Mouse (Mus musculus) ES-E14 (cell line): ENCODE measurements around the gene Tuba8. TPM values are rescaled to one million over a fixed set of nuclear protein-coding genes. Genes with fewer than 3 reads are reported as not detected.

Experiments used
- DNase-seq: peaks from one replicate; pipeline ENCODE4 v3.0.0-alpha.2; 2013; ENCODE audit warnings: low read depth, low spot score
- H3K27ac ChIP-seq: 2 replicates; pipeline ENCODE4 v1.5.1; 2012; ENCODE audit warnings: low read depth, mild to moderate bottlenecking, low read length, moderate library complexity, mixed read lengths; ENCODE audit not compliant: poor library complexity, insufficient read depth, severe bottlenecking
- H3K36me3 ChIP-seq: 2 replicates; pipeline ENCODE4 v1.6.1; 2012; ENCODE audit warnings: mild to moderate bottlenecking, low read length, moderate library complexity, mixed read lengths; ENCODE audit not compliant: control insufficient read depth, poor library complexity, insufficient read depth, severe bottlenecking
- H3K4me1 ChIP-seq, 2 experiments: fragments of 150-350 bp in 1 of 2; sonication (generic) in 1 of 2; 2 replicates each; pipeline ENCODE4 v1.6.1; 2012; ENCODE audit warnings: low read length in 2 of 2, mild to moderate bottlenecking in 1 of 2, mixed read lengths in 1 of 2; ENCODE audit not compliant: control insufficient read depth in 2 of 2, insufficient read depth in 2 of 2, poor library complexity in 1 of 2
- H3K4me3 ChIP-seq, 2 experiments: fragments of 150-350 bp in 1 of 2; sonication (generic) in 1 of 2; 2 replicates each; pipeline ENCODE4 v1.5.1; 2012; ENCODE audit warnings: low read length in 2 of 2, low read depth in 1 of 2, mild to moderate bottlenecking in 1 of 2, mixed read lengths in 1 of 2; ENCODE audit not compliant: insufficient read depth in 1 of 2, poor library complexity in 1 of 2, severe bottlenecking in 1 of 2
- H3K9ac ChIP-seq: 2 replicates; pipeline ENCODE4 v1.6.1; 2012; ENCODE audit warnings: low read depth, mild to moderate bottlenecking, low read length, mixed read lengths; ENCODE audit not compliant: poor library complexity, insufficient read depth, severe bottlenecking
- H3K9me3 ChIP-seq: fragments of 150-350 bp; sonication (generic); 2 replicates; pipeline ENCODE4 v1.6.1; 2012; ENCODE audit warnings: low read depth, mild to moderate bottlenecking, low read length; ENCODE audit not compliant: control insufficient read depth, insufficient read depth
- CHD2 ChIP-seq: IDR thresholded peaks from 2 replicates; pipeline ENCODE4 v1.6.1; 2014; ENCODE audit warnings: mild to moderate bottlenecking, low read depth, low read length, inconsistent platforms
- HCFC1 ChIP-seq: IDR thresholded peaks from 2 replicates; pipeline ENCODE4 v1.6.1; 2012; ENCODE audit warnings: low read length, inconsistent platforms, borderline replicate concordance; ENCODE audit not compliant: insufficient read depth
- MAFK ChIP-seq: IDR thresholded peaks from 2 replicates; pipeline ENCODE4 v1.6.1; 2014; ENCODE audit warnings: mild to moderate bottlenecking, low read depth, low read length, inconsistent platforms; ENCODE audit not compliant: insufficient read depth
- ZC3H11A ChIP-seq: IDR thresholded peaks from 2 replicates; pipeline ENCODE4 v1.6.1; 2012; ENCODE audit warnings: low read depth, mild to moderate bottlenecking, inconsistent platforms, low read length, borderline replicate concordance
- ZNF384 ChIP-seq: IDR thresholded peaks from 2 replicates; pipeline ENCODE4 v1.6.1; 2012; ENCODE audit warnings: low read depth, low read length, inconsistent platforms
- in situ Hi-C, 2 experiments: fragments of 600-800 bp; cut with MboI; formaldehyde crosslinking; loops; one replicate each; pipeline ENCODE4 v1.15.1; 2025; ENCODE audit warnings: low sequenced_read_pairs in 2 of 2, inconsistent platforms in 1 of 2; ENCODE audit not compliant: unreplicated experiment in 2 of 2
- total RNA-seq: library from RNA; depleted of rRNA; stranded (reverse); fragments of 300-350 nt; gene quantifications from 2 replicates; pipeline ENCODE4 v1.2.3, GENCODE M21; 2012

Tuba8 gene
- total RNA-seq, 1 experiment = 0.62 TPM

DNA sequence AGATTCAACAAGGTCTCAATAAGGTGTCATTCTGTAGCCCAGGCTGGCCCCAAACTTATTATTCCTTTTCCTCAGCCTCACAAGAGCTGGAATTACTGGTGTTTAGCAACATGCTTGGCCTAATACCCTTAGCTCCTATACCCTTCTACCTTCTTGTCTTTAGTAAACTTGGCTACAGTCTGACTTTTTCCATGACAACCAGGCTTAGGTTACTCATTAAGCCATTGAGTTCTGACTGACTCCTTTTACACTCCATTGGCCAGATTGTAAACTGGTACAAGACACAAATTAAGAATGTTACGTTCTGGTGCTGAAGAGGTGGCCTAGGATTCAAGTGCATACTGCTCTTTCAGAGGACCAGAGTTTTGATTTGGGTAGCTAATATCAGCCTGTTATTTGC, 39.9 kb downstream of the Tuba8 start:
- no peak overlapping the region for H3K4me3 ChIP-seq
- H3K9me3 ChIP-seq = no peaks in the 10 kb centered on the region
- DNase-seq = no peak
- TF ChIP-seq CHD2 (no peak), ZNF384 (no peak), MAFK (no peak), ZC3H11A (no peak)
- H3K36me3 ChIP-seq = no peaks in the 10 kb centered on the region
- no peak overlapping the region for H3K27ac ChIP-seq
- in situ Hi-C loops = loop anchor here in 1 of 2 experiments (25.0 kb wide), 1 partner anchor 112 kb away; no protein-coding TSS in a partner anchor
- H3K4me1 ChIP-seq = peaks cover 0 to 2% of the 10 kb centered on the region in 2 experiments; a peak in 1 of 4 replicates
- H3K9ac ChIP-seq = no peak overlapping the region

DNA sequence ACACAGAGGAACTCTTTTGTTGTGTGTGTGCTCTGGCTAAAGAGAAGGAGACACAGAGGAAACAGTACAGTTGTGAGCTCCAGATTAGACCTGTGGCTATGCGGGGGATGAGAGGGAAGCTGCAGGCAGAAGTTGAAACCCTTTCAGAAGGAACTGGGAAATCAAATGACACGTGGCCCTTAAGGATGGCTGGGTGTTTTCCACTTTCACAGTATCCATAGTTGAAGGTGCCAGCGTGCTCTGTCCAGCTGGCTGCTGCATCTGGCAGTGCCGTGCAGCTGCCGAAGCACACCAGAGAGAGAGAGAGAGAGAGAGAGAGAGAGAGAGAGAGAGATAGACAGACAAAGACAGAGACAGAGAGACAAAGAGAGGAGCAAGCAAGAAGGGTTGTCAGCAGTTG, 40.8 kb downstream of the Tuba8 start:
- no peak overlapping the region for H3K9ac ChIP-seq
- H3K27ac ChIP-seq = no peak overlapping the region
- H3K4me3 ChIP-seq = no peak overlapping the region
- H3K36me3 ChIP-seq = no peaks in the 10 kb centered on the region
- TF ChIP-seq CHD2 = no peak
- in situ Hi-C loops = loop anchor here in 1 of 2 experiments (25.0 kb wide), 1 partner anchor 111 kb away; no protein-coding TSS in a partner anchor
- DNase-seq = no peak
- no peaks in the 10 kb centered on the region for H3K9me3 ChIP-seq
- peaks cover 0 to under 1% of the 10 kb centered on the region in 2 experiments; a peak in 1 of 4 replicates for H3K4me1 ChIP-seq

GRCm38 (mm10) chr6:121260548-121260947, 50.1 kb downstream of the Tuba8 start:
- Histone ChIP-seq H3K4me1 (no peaks in the 10 kb centered on the region), H3K27ac (no peak overlapping the region), H3K36me3 (no peaks in the 10 kb centered on the region), H3K9ac (no peak overlapping the region), H3K9me3 (no peaks in the 10 kb centered on the region), H3K4me3 (no peak overlapping the region)
- TF ChIP-seq CHD2 = no peak
- TF ChIP-seq ZC3H11A = peak; percentile 25; the same call in 1 of the 2 replicates
- TF ChIP-seq ZNF384 = peak; percentile 69; the same call in 1 of the 2 replicates
- TF ChIP-seq HCFC1 = no peak
- peak; percentile 65 for TF ChIP-seq MAFK
- peak; percentile 65 for DNase-seq
- in situ Hi-C loops = loop anchor here in 1 of 2 experiments (10.0 to 25.0 kb wide), 2 partner anchors 102 to 274 kb away; no protein-coding TSS in a partner anchor

DNA sequence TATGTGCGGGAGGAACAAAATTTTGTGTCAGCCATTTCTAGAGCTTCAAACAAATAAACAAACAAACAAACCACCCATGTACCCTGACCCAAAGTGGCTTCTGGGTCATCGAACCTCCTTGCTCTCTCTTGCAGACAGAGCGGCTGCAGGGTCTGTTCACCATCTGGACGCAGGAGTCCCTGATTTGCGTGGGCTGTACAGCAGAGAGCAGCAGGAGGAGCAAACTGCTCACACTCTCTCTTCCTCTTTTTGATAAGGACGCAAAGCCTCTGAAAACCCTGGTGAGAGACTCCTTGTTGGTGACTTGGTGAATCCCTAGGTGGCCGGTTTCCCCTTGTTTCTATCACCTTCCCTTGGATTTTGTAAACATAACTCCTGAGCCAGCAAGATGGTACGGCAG, 50.7 kb downstream of the Tuba8 start:
- Histone ChIP-seq H3K4me3 (no peak overlapping the region), H3K36me3 (no peaks in the 10 kb centered on the region), H3K9me3 (no peaks in the 10 kb centered on the region), H3K27ac (no peak overlapping the region), H3K9ac (no peak overlapping the region), H3K4me1 (no peaks in the 10 kb centered on the region)
- TF ChIP-seq CHD2 = no peak
- no peak for TF ChIP-seq ZC3H11A
- no peak for TF ChIP-seq HCFC1
- TF ChIP-seq MAFK = no peak
- TF ChIP-seq ZNF384 = no peak
- DNase-seq = no peak
- in situ Hi-C loops = loop anchor here in 1 of 2 experiments (10.0 to 25.0 kb wide), 2 partner anchors 101 to 274 kb away; no protein-coding TSS in a partner anchor

GRCm38 (mm10) chr6:121262004-121262403, 51.5 kb downstream of the Tuba8 start:
- Histone ChIP-seq H3K9ac (no peak overlapping the region), H3K4me3 (no peak overlapping the region), H3K27ac (no peak overlapping the region), H3K4me1 (no peaks in the 10 kb centered on the region), H3K9me3 (no peaks in the 10 kb centered on the region), H3K36me3 (no peaks in the 10 kb centered on the region)
- no peak for TF ChIP-seq HCFC1
- no peak for TF ChIP-seq ZNF384
- TF ChIP-seq MAFK = no peak
- TF ChIP-seq ZC3H11A = no peak
- TF ChIP-seq CHD2 = no peak
- no peak for DNase-seq
- in situ Hi-C loops = loop anchor here in 1 of 2 experiments (10.0 to 25.0 kb wide), 2 partner anchors 100 to 273 kb away; no protein-coding TSS in a partner anchor
